Mouse (Mus musculus) ES-E14 (cell line): ENCODE measurements at regions not wholly inside any gene's neighbourhood (a gene's known extent, or its start where the extent isn't known, plus 50 kb on each side); places are given as distances from the start of the nearest gene placed in this dataset.

Experiments used
- DNase-seq: peaks from one replicate; pipeline ENCODE4 v3.0.0-alpha.2; 2013; ENCODE audit warnings: low read depth, low spot score
- H3K27ac ChIP-seq: 2 replicates; pipeline ENCODE4 v1.5.1; 2012; ENCODE audit warnings: low read depth, mild to moderate bottlenecking, low read length, moderate library complexity, mixed read lengths; ENCODE audit not compliant: poor library complexity, insufficient read depth, severe bottlenecking
- H3K36me3 ChIP-seq: 2 replicates; pipeline ENCODE4 v1.6.1; 2012; ENCODE audit warnings: mild to moderate bottlenecking, low read length, moderate library complexity, mixed read lengths; ENCODE audit not compliant: control insufficient read depth, poor library complexity, insufficient read depth, severe bottlenecking
- H3K4me1 ChIP-seq, 2 experiments: fragments of 150-350 bp in 1 of 2; sonication (generic) in 1 of 2; 2 replicates each; pipeline ENCODE4 v1.6.1; 2012; ENCODE audit warnings: low read length in 2 of 2, mild to moderate bottlenecking in 1 of 2, mixed read lengths in 1 of 2; ENCODE audit not compliant: control insufficient read depth in 2 of 2, insufficient read depth in 2 of 2, poor library complexity in 1 of 2
- H3K4me3 ChIP-seq, 2 experiments: fragments of 150-350 bp in 1 of 2; sonication (generic) in 1 of 2; 2 replicates each; pipeline ENCODE4 v1.5.1; 2012; ENCODE audit warnings: low read length in 2 of 2, low read depth in 1 of 2, mild to moderate bottlenecking in 1 of 2, mixed read lengths in 1 of 2; ENCODE audit not compliant: insufficient read depth in 1 of 2, poor library complexity in 1 of 2, severe bottlenecking in 1 of 2
- H3K9ac ChIP-seq: 2 replicates; pipeline ENCODE4 v1.6.1; 2012; ENCODE audit warnings: low read depth, mild to moderate bottlenecking, low read length, mixed read lengths; ENCODE audit not compliant: poor library complexity, insufficient read depth, severe bottlenecking
- H3K9me3 ChIP-seq: fragments of 150-350 bp; sonication (generic); 2 replicates; pipeline ENCODE4 v1.6.1; 2012; ENCODE audit warnings: low read depth, mild to moderate bottlenecking, low read length; ENCODE audit not compliant: control insufficient read depth, insufficient read depth
- CHD2 ChIP-seq: IDR thresholded peaks from 2 replicates; pipeline ENCODE4 v1.6.1; 2014; ENCODE audit warnings: mild to moderate bottlenecking, low read depth, low read length, inconsistent platforms
- HCFC1 ChIP-seq: IDR thresholded peaks from 2 replicates; pipeline ENCODE4 v1.6.1; 2012; ENCODE audit warnings: low read length, inconsistent platforms, borderline replicate concordance; ENCODE audit not compliant: insufficient read depth
- MAFK ChIP-seq: IDR thresholded peaks from 2 replicates; pipeline ENCODE4 v1.6.1; 2014; ENCODE audit warnings: mild to moderate bottlenecking, low read depth, low read length, inconsistent platforms; ENCODE audit not compliant: insufficient read depth
- ZC3H11A ChIP-seq: IDR thresholded peaks from 2 replicates; pipeline ENCODE4 v1.6.1; 2012; ENCODE audit warnings: low read depth, mild to moderate bottlenecking, inconsistent platforms, low read length, borderline replicate concordance
- ZNF384 ChIP-seq: IDR thresholded peaks from 2 replicates; pipeline ENCODE4 v1.6.1; 2012; ENCODE audit warnings: low read depth, low read length, inconsistent platforms
- in situ Hi-C, 2 experiments: fragments of 600-800 bp; cut with MboI; formaldehyde crosslinking; loops; one replicate each; pipeline ENCODE4 v1.15.1; 2025; ENCODE audit warnings: low sequenced_read_pairs in 2 of 2, inconsistent platforms in 1 of 2; ENCODE audit not compliant: unreplicated experiment in 2 of 2

DNA sequence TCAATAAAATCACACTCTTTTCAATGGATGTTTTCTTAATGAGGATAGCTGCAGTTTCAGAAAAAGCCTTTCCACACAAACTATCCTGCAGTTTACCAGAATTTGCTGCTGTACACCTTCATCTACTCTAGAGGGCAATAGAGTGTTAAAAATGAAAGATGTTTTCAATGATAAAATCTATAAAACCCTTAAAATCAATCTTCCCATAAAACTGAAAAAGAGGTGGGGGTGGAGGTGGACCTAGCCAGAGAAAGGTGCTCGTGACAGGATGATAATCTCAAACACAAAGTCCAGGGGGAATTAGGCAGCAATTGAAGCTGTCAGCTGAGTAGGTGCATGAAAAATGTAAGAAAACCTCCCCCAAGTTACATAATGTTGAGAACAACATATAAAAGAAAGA lies 288.4 kb upstream of the Agtr1b start:
- Histone ChIP-seq H3K36me3 (no peaks in the 10 kb centered on the region), H3K9me3 (no peaks in the 10 kb centered on the region), H3K4me3 (no peak overlapping the region), H3K4me1 (no peaks in the 10 kb centered on the region), H3K27ac (no peak overlapping the region), H3K9ac (no peak overlapping the region)
- TF ChIP-seq ZC3H11A, result no peak; the same call in 1 of the 2 replicates
- no peak for TF ChIP-seq CHD2
- TF ChIP-seq ZNF384, result no peak
- no peak for TF ChIP-seq MAFK
- TF ChIP-seq HCFC1, result no peak
- in situ Hi-C loops, result no loop called here
- DNase-seq, result no peak
